In genomic region chr3:94808296-94808695, GRCm38 (mm10) we compare ENCODE assay signal across 33 mouse cellular contexts. TPM values are rescaled to one million over a fixed set of nuclear protein-coding genes. Genes with fewer than 3 reads are reported as not detected.
DNase-seq lines count a peak whose midpoint lies in the region; ATAC-seq and TF ChIP-seq lines count a peak whose summit lies in the region.
"Had no signal": no experiment of that assay in that cellular context is flagged by ENCODE, and none has a peak within 500 bp of the region (broad histone marks: within the 10 kb centered on the region; RNA-seq: fewer than 3 reads in every experiment).

No protein-coding gene starts in this region.

- TF ChIP-seq EP300 in heart, adult 2 months (IDR thresholded peaks at IDR 0.05; ENCODE audit: insufficient read depth, low read depth, low read length), result no peak

- H3K79me2 ChIP-seq in heart, adult 2 months (replicated peaks; ENCODE audit: control insufficient read depth, insufficient read depth, low read length), result no peaks in the 10 kb centered on the region

- no peak overlapping the region for H3K27ac ChIP-seq in heart, adult 2 months
- H3K27ac ChIP-seq in heart, embryonic 10.5 days, result no peak overlapping the region
- no peak overlapping the region for H3K27ac ChIP-seq in layer of hippocampus, adult 2 months
- no peak overlapping the region for H3K27ac ChIP-seq in midbrain, postnatal 0 days (ENCODE audit: low read depth, low read length)
- no peak overlapping the region for H3K27ac ChIP-seq in midbrain, embryonic 13.5 days
- H3K27ac ChIP-seq: embryonic facial prominence, embryonic 13.5 days; forebrain, embryonic 10.5 days; hindbrain, embryonic 15.5 days; limb, embryonic 10.5 days; limb, embryonic 15.5 days; midbrain, embryonic 10.5 days; neural tube, embryonic 12.5 days had no signal

- intact Hi-C loops in heart, adult 2 months (cut with DNase I), result no loop called here

- H3K9ac ChIP-seq in heart, adult 2 months (ENCODE audit: low read depth, low read length), result no peak overlapping the region
- H3K9ac ChIP-seq in midbrain, postnatal 0 days (replicated peaks; ENCODE audit: low read length, poor library complexity, severe bottlenecking), result no peak overlapping the region
- H3K9ac ChIP-seq in midbrain, embryonic 13.5 days (replicated peaks), result no peak overlapping the region
- H3K9ac ChIP-seq: embryonic facial prominence, embryonic 13.5 days; heart, embryonic 12.5 days; hindbrain, embryonic 15.5 days; limb, embryonic 15.5 days; neural tube, embryonic 12.5 days had no signal

- no peak for ATAC-seq in midbrain, postnatal 0 days (ENCODE audit: low FRiP score)
- ATAC-seq in midbrain, embryonic 13.5 days, result no peak
- ATAC-seq: activated CD4-positive, CD25-positive, alpha-beta regulatory T cell, adult 4 months; forebrain, embryonic 16.5 days; midbrain, embryonic 16.5 days had no signal

- TF ChIP-seq POLR2A in heart, adult 2 months (IDR thresholded peaks at IDR 0.05; ENCODE audit: insufficient read depth, low read depth, low read length), result no peak

- H3K4me2 ChIP-seq in midbrain, postnatal 0 days (ENCODE audit: low read depth, low read length, poor library complexity, severe bottlenecking), result no peak overlapping the region
- H3K4me2 ChIP-seq in midbrain, embryonic 13.5 days (replicated peaks), result no peak overlapping the region
- H3K4me2 ChIP-seq: embryonic facial prominence, embryonic 13.5 days; heart, embryonic 12.5 days; hindbrain, embryonic 15.5 days; limb, embryonic 15.5 days; neural tube, embryonic 12.5 days had no signal

- H3K4me3 ChIP-seq in heart, adult 2 months, result no peak overlapping the region
- no peak overlapping the region for H3K4me3 ChIP-seq in heart, embryonic 10.5 days
- H3K4me3 ChIP-seq in layer of hippocampus, adult 2 months, result no peak overlapping the region
- no peak overlapping the region for H3K4me3 ChIP-seq in midbrain, postnatal 0 days (ENCODE audit: low read depth, low read length)
- no peak overlapping the region for H3K4me3 ChIP-seq in midbrain, embryonic 13.5 days (replicated peaks)
- H3K4me3 ChIP-seq: embryonic facial prominence, embryonic 13.5 days; forebrain, embryonic 10.5 days; heart, embryonic 12.5 days; hindbrain, embryonic 15.5 days; limb, embryonic 10.5 days; limb, embryonic 15.5 days; midbrain, embryonic 10.5 days; myocyte; neural tube, embryonic 12.5 days had no signal

- WGBS in heart, adult 2 months, result 72% methylated on average over 1 of the region's 1 CpGs
- 78% methylated on average over 1 of the region's 1 CpGs for WGBS in heart, embryonic 10.5 days
- 87% methylated on average over 1 of the region's 1 CpGs for WGBS in midbrain, postnatal 0 days
- 88% methylated on average over 1 of the region's 1 CpGs for WGBS in midbrain, embryonic 13.5 days

- H3K36me3 ChIP-seq in heart, adult 2 months (ENCODE audit: control insufficient read depth, insufficient read depth, low read length), result no peaks in the 10 kb centered on the region
- no peaks in the 10 kb centered on the region for H3K36me3 ChIP-seq in heart, embryonic 10.5 days
- H3K36me3 ChIP-seq in midbrain, postnatal 0 days (ENCODE audit: insufficient read depth, low read length), result no peaks in the 10 kb centered on the region
- no peaks in the 10 kb centered on the region for H3K36me3 ChIP-seq in midbrain, embryonic 13.5 days
- H3K36me3 ChIP-seq: embryonic facial prominence, embryonic 13.5 days; forebrain, embryonic 10.5 days; heart, embryonic 12.5 days; hindbrain, embryonic 15.5 days; limb, embryonic 10.5 days; limb, embryonic 15.5 days; midbrain, embryonic 10.5 days; neural tube, embryonic 12.5 days had no signal

- TF ChIP-seq CTCF in heart, adult 2 months (IDR thresholded peaks at IDR 0.05), result peak; percentile 14
- peak; percentile 41 for TF ChIP-seq CTCF in layer of hippocampus, adult 2 months (conservative IDR thresholded peaks at IDR 0.05)
- peak; percentile 62 for TF ChIP-seq CTCF in midbrain, postnatal 0 days (IDR thresholded peaks at IDR 0.05)

- no peaks in the 10 kb centered on the region for H3K9me3 ChIP-seq in heart, embryonic 10.5 days
- H3K9me3 ChIP-seq in midbrain, postnatal 0 days (ENCODE audit: low read length), result no peaks in the 10 kb centered on the region
- H3K9me3 ChIP-seq in midbrain, embryonic 13.5 days, result no peaks in the 10 kb centered on the region
- H3K9me3 ChIP-seq: embryonic facial prominence, embryonic 13.5 days; forebrain, embryonic 10.5 days; heart, embryonic 12.5 days; hindbrain, embryonic 15.5 days; limb, embryonic 10.5 days; limb, embryonic 15.5 days; midbrain, embryonic 10.5 days; neural tube, embryonic 12.5 days had no signal

- H3K4me1 ChIP-seq in heart, adult 2 months (ENCODE audit: control insufficient read depth, insufficient read depth, low read length), result no peaks in the 10 kb centered on the region
- H3K4me1 ChIP-seq in heart, embryonic 10.5 days, result peaks cover 9% of the 10 kb centered on the region; the same call in 1 of the 2 replicates
- no peaks in the 10 kb centered on the region for H3K4me1 ChIP-seq in midbrain, postnatal 0 days (ENCODE audit: insufficient read depth, low read length)
- H3K4me1 ChIP-seq in midbrain, embryonic 13.5 days (replicated peaks), result peaks cover 4% of the 10 kb centered on the region; the same call in 1 of the 2 replicates
- H3K4me1 ChIP-seq: embryonic facial prominence, embryonic 13.5 days had no signal

- no peak for DNase-seq in heart, adult 2 months
- no peak for DNase-seq in heart, embryonic 10.5 days (ENCODE audit: low spot score)
- DNase-seq in layer of hippocampus, adult 2 months (ENCODE audit: low spot score in 2 of 2), result no peak
- DNase-seq in layer of hippocampus, postnatal 14 days (ENCODE audit: low spot score in 2 of 2), result no peak
- no peak for DNase-seq in midbrain, postnatal 0 days (ENCODE audit: low spot score)
- no peak for DNase-seq in left cerebral cortex, adult 8-10 months (ENCODE audit: low spot score in 2 of 2)
- DNase-seq: adrenal gland, adult 2 months; adrenal gland, postnatal 36 days; B cell, adult 2 months; cerebellum, adult 18-20 months; cerebellum, postnatal 10 days; gastrocnemius, postnatal 10 days; kidney, postnatal 36 days; layer of hippocampus, postnatal 36 days; right cerebral cortex, postnatal 4 days; thymus, adult 2 months; thymus, postnatal 36 days had no signal

- H3K27me3 ChIP-seq in heart, adult 2 months (ENCODE audit: control insufficient read depth, insufficient read depth, low read length), result no peaks in the 10 kb centered on the region
- H3K27me3 ChIP-seq in heart, embryonic 10.5 days (ENCODE audit: insufficient read depth, poor library complexity, severe bottlenecking), result 0 out of 2 replicates have a peak, but pooled peaks cover 5% of the 10 kb centered on the region
- H3K27me3 ChIP-seq in midbrain, postnatal 0 days (ENCODE audit: insufficient read depth, low read length), result no peaks in the 10 kb centered on the region
- no peaks in the 10 kb centered on the region for H3K27me3 ChIP-seq in midbrain, embryonic 13.5 days
- H3K27me3 ChIP-seq: embryonic facial prominence, embryonic 13.5 days; heart, embryonic 12.5 days; hindbrain, embryonic 15.5 days; limb, embryonic 15.5 days; neural tube, embryonic 12.5 days had no signal

RNA-seq across cellular contexts. Expression of gene Cgn, which starts 22.0 kb away (rescaled TPM):
- under 1 TPM; 0.25 to 0.50 TPM for total RNA-seq in heart, adult 2 months (2021)
- 0.26 and 0.43 TPM in 2 replicates for polyA plus RNA-seq in heart, adult 2 months (2012; rRNA removed)
- polyA plus RNA-seq in heart, embryonic 10.5 days (2016; fragmentation: Nextera tagmentation; extraction: Ambion mirVana), result 3.4 and 8.0 TPM in 2 replicates
- total RNA-seq in layer of hippocampus, adult 2 months (2021), result 1 to 10 TPM; 3.7 TPM
- 1 to 10 TPM; 3.3 to 3.5 TPM for total RNA-seq in layer of hippocampus, postnatal 14 days (2021)
- 11.6 and 13.6 TPM in 2 replicates for total RNA-seq in midbrain, postnatal 0 days (2014; rRNA removed)
- polyA plus RNA-seq in midbrain, postnatal 0 days (2015; fragmentation: Nextera tagmentation; extraction: Ambion mirVana), result 11.4 and 12.4 TPM in 2 replicates
- 5.3 and 6.0 TPM in 2 replicates for polyA plus RNA-seq in midbrain, embryonic 13.5 days (2015; fragmentation: Nextera tagmentation; extraction: Ambion mirVana)
- total RNA-seq in left cerebral cortex, adult 8-10 months (2022), result 1 to 10 TPM; 3.5 to 5.2 (median 4.3) TPM
- total RNA-seq: common myeloid progenitor, adult 5-6 weeks; hematopoietic stem cell, adult 5-6 weeks; megakaryocyte progenitor cell, adult 5-6 weeks had no signal
- polyA plus RNA-seq: activated CD4-positive, CD25-positive, alpha-beta regulatory T cell, adult 4 months had no signal

RNA-seq across cellular contexts. Expression of gene Pogz, which starts 29.1 kb away (rescaled TPM):
- 10 to 100 TPM; 17.3 TPM for total RNA-seq in heart, adult 2 months (2021)
- 13.7 and 16.4 TPM in 2 replicates for polyA plus RNA-seq in heart, adult 2 months (2012; rRNA removed)
- 11.8 and 13.2 TPM in 2 replicates for polyA plus RNA-seq in heart, embryonic 10.5 days (2016; fragmentation: Nextera tagmentation; extraction: Ambion mirVana)
- 10 to 100 TPM; 61.3 to 64.6 TPM for total RNA-seq in layer of hippocampus, adult 2 months (2021)
- total RNA-seq in layer of hippocampus, postnatal 14 days (2021), result 10 to 100 TPM; 52.0 to 53.3 TPM
- 42.5 and 59.9 TPM in 2 replicates for total RNA-seq in midbrain, postnatal 0 days (2014; rRNA removed)
- polyA plus RNA-seq in midbrain, postnatal 0 days (2015; fragmentation: Nextera tagmentation; extraction: Ambion mirVana), result 17.2 and 17.5 TPM in 2 replicates
- polyA plus RNA-seq in midbrain, embryonic 13.5 days (2015; fragmentation: Nextera tagmentation; extraction: Ambion mirVana), result 26.9 and 27.3 TPM in 2 replicates
- total RNA-seq in left cerebral cortex, adult 8-10 months (2022), result 10 to 100 TPM; 52.5 to 66.4 (median 60.5) TPM
